21 mouse cellular contexts compared by ENCODE assay signal in the genomic region with DNA sequence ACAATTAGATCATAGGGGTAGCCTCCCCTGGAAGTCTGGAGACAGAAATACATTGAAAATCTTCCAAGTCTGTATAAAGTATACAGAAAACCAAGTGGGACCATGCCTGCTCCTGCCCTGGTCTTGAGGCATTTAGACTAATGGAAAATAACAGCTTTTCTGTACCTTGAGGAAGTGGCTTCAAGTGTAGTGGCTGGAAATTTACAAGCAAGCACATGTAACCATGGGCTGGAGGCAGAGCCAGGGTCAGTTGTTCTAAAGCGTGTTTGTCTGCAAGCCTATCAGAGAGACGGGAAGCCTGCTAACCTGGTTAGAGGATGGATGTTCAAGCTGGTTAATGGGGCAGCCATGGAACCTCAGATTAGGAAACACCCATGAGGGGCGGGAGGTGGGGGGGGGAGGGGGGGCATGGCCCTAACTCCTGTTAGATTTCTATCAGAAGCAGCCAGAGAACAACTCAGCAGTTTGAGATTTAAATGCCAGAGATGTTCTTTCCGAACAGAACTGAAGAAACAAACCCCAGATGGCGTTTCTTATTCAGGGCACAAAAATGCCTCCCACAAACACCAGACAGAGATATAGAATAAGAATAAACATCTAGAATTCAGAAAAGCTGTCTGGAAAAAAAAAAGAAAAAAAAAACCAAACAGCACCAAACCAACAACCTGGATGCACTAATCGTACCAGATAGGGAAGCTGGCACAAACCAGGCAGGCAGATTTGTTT.
A peak's percentile ranks its signal among the peaks of the same experiment; 100 is the strongest.
DNase-seq lines count a peak whose midpoint lies in the region; ATAC-seq and TF ChIP-seq lines count a peak whose summit lies in the region.
"Had no signal": no experiment of that assay in that cellular context is flagged by ENCODE, and none has a peak within 500 bp of the region (broad histone marks: within the 10 kb centered on the region; RNA-seq: fewer than 3 reads in every experiment).

No protein-coding gene starts in this region.

- no peak overlapping the region for H3K9ac ChIP-seq in heart, adult 2 months (ENCODE audit: low read depth, low read length)
- H3K9ac ChIP-seq: embryonic facial prominence, embryonic 12.5 days; liver, postnatal 0 days had no signal

- 79% methylated on average over 6 of the region's 6 CpGs for WGBS in heart, adult 2 months

- peak; percentile 72 for ATAC-seq in frontal cortex, adult (ENCODE audit: low TSS enrichment)
- ATAC-seq: forebrain, embryonic 16.5 days; hindbrain, postnatal 0 days; intestine, postnatal 0 days; liver, postnatal 0 days had no signal

- intact Hi-C loops in left cerebral cortex, postnatal 4 days (cut with DNase I): no loop called here
- intact Hi-C loops in heart, adult 2 months (cut with DNase I): no loop called here

- H3K36me3 ChIP-seq in heart, adult 2 months (ENCODE audit: control insufficient read depth, insufficient read depth, low read length): no peaks in the 10 kb centered on the region
- H3K36me3 ChIP-seq: embryonic facial prominence, embryonic 12.5 days; G1E; hindbrain, embryonic 10.5 days had no signal

- no peaks in the 10 kb centered on the region for H3K79me2 ChIP-seq in heart, adult 2 months (replicated peaks; ENCODE audit: control insufficient read depth, insufficient read depth, low read length)

- no peak overlapping the region for H3K4me3 ChIP-seq in heart, adult 2 months
- H3K4me3 ChIP-seq: embryonic facial prominence, embryonic 12.5 days; hindbrain, embryonic 10.5 days had no signal

- H3K4me1 ChIP-seq in heart, adult 2 months (ENCODE audit: control insufficient read depth, insufficient read depth, low read length): no peaks in the 10 kb centered on the region

- TF ChIP-seq CTCF in heart, adult 2 months (IDR thresholded peaks at IDR 0.05): no peak

- TF ChIP-seq POLR2A in heart, adult 2 months (IDR thresholded peaks at IDR 0.05; ENCODE audit: insufficient read depth, low read depth, low read length): no peak

- DNase-seq in frontal cortex, postnatal 14 days (ENCODE audit: low spot score in 2 of 2): no peak
- DNase-seq in left cerebral cortex, adult 18-20 months (ENCODE audit: low spot score in 2 of 2): peak; percentile 12 to 23
- no peak for DNase-seq in left cerebral cortex, postnatal 4 days
- peak; percentile 81 for DNase-seq in brain, adult 2 months (ENCODE audit: low read depth, low spot score)
- DNase-seq in right cerebral cortex, postnatal 36 days (ENCODE audit: low spot score in 2 of 2): peak; percentile 14 to 32
- no peak for DNase-seq in heart, adult 2 months
- DNase-seq: cerebellum, adult 9-10 months; gastrocnemius, postnatal 25 days; liver; liver, postnatal 0 days; lung, postnatal 10 days; midbrain, embryonic 14.5 days; thymus, postnatal 14 days had no signal

- TF ChIP-seq EP300 in heart, adult 2 months (IDR thresholded peaks at IDR 0.05; ENCODE audit: insufficient read depth, low read depth, low read length): no peak

- H3K27ac ChIP-seq in heart, adult 2 months: no peak overlapping the region
- H3K27ac ChIP-seq: embryonic facial prominence, embryonic 12.5 days; hindbrain, embryonic 10.5 days; hindbrain, postnatal 0 days; kidney, postnatal 0 days had no signal

- H3K27me3 ChIP-seq in heart, adult 2 months (ENCODE audit: control insufficient read depth, insufficient read depth, low read length): no peaks in the 10 kb centered on the region
- H3K27me3 ChIP-seq: embryonic facial prominence, embryonic 12.5 days had no signal

Comparison
In these comparisons a context has a peak if more than half of its experiments do, and no peak if none do; other contexts are left out.
1. DNase-seq: peak in left cerebral cortex, adult 18-20 months (2 of 2), brain, adult 2 months (single experiment) and right cerebral cortex, postnatal 36 days (2 of 2); none in frontal cortex, postnatal 14 days (0 of 2), left cerebral cortex, postnatal 4 days (single experiment) and heart, adult 2 months (0 of 2).